Mouse (Mus musculus) 3T3-L1 (cell line): Measurements from ENCODE around the gene Cep19.

ENCODE experiments used
- DNase-seq: peaks from one replicate; pipeline ENCODE4 v3.0.0-alpha.2; 2015; ENCODE audit warnings: low read depth, low spot score

The Cep19 gene

GRCm38 (mm10) chr16:32107342-32108045 is 7.9 kb downstream of the Cep19 start:
- DNase-seq: no peak

GRCm38 (mm10) chr16:32108170-32108569 is 8.6 kb downstream of the Cep19 start:
- DNase-seq: no peak

GRCm38 (mm10) chr16:32108578-32108977 is 9.0 kb downstream of the Cep19 start:
- no peak for DNase-seq

GRCm38 (mm10) chr16:32110951-32111699 is 11.5 kb downstream of the Cep19 start:
- peak; percentile 40 for DNase-seq

- DNase-seq: no peak
Observed at GRCm38 (mm10) chr16:32113541-32114218, 14.1 kb downstream of the Cep19 start.

- no peak for DNase-seq
Observed at GRCm38 (mm10) chr16:32114406-32114805, 14.8 kb downstream of the Cep19 start.

GRCm38 (mm10) chr16:32114968-32115695 is 15.5 kb downstream of the Cep19 start:
- DNase-seq: peak; percentile 84

- DNase-seq: no peak
Observed at GRCm38 (mm10) chr16:32115781-32116180, 16.2 kb downstream of the Cep19 start.

- DNase-seq: no peak
Observed at GRCm38 (mm10) chr16:32116186-32116585, 16.6 kb downstream of the Cep19 start.

GRCm38 (mm10) chr16:32120454-32120853 is 20.9 kb downstream of the Cep19 start:
- DNase-seq: no peak

GRCm38 (mm10) chr16:32124020-32124419 is 24.4 kb downstream of the Cep19 start:
- DNase-seq: no peak

GRCm38 (mm10) chr16:32124444-32125335 is 25.1 kb downstream of the Cep19 start:
- no peak for DNase-seq

GRCm38 (mm10) chr16:32125364-32125763 is 25.8 kb downstream of the Cep19 start:
- no peak for DNase-seq

- no peak for DNase-seq
Observed at GRCm38 (mm10) chr16:32127046-32127445, 27.4 kb downstream of the Cep19 start.

GRCm38 (mm10) chr16:32129449-32130189 is 30.0 kb downstream of the Cep19 start:
- DNase-seq: no peak

GRCm38 (mm10) chr16:32130190-32130826 is 30.7 kb downstream of the Cep19 start:
- no peak for DNase-seq

GRCm38 (mm10) chr16:32133148-32133547 is 33.5 kb downstream of the Cep19 start:
- DNase-seq: no peak

- DNase-seq: no peak
Observed at GRCm38 (mm10) chr16:32135842-32136357, 36.3 kb downstream of the Cep19 start.

GRCm38 (mm10) chr16:32138954-32139353 is 39.4 kb downstream of the Cep19 start:
- peak; percentile 17 for DNase-seq
